Mouse (Mus musculus): ENCODE results near the gene Gpat3.

GRCm38 (mm10) chr5:100885216-100885615, 39.7 kb downstream of the Gpat3 start:
- TF ChIP-seq POLR2A (IDR thresholded peaks at IDR 0.05; ENCODE audit: insufficient read length, low read depth) (no peak), TCF12 (IDR thresholded peaks at IDR 0.05; ENCODE audit: insufficient read depth, poor library complexity, severe bottlenecking) (no peak), MAX (IDR thresholded peaks at IDR 0.05; ENCODE audit: low read depth) (no peak), SRF (IDR thresholded peaks at IDR 0.05; ENCODE audit: control insufficient read depth, insufficient read length, low read depth) (no peak), USF1 (IDR thresholded peaks at IDR 0.05; ENCODE audit: low read depth) (no peak), POLR2AphosphoS2 (IDR thresholded peaks at IDR 0.05; ENCODE audit: insufficient read length, low read depth) (no peak), CEBPB (IDR thresholded peaks at IDR 0.05; ENCODE audit: insufficient read depth, poor library complexity, severe bottlenecking) (no peak), E2F4 (IDR thresholded peaks at IDR 0.05; ENCODE audit: insufficient read depth) (no peak), MYOG (IDR thresholded peaks at IDR 0.05; ENCODE audit: control insufficient read depth in 1 of 3, insufficient read depth in 1 of 3, insufficient read length in 2 of 3, low read depth in 2 of 3) (no peak), TCF3 (IDR thresholded peaks at IDR 0.05; ENCODE audit: insufficient read length, low read depth) (no peak), REST (IDR thresholded peaks at IDR 0.05; ENCODE audit: insufficient read depth, insufficient read length) (no peak), MYOD1 (IDR thresholded peaks at IDR 0.05; ENCODE audit: control insufficient read depth in 1 of 3, insufficient read length in 2 of 3, low read depth in 2 of 3) (no peak)

Data from myocyte (in vitro differentiated cells).